Mouse (Mus musculus): ENCODE data around the gene Mthfd2. TPM values are rescaled to one million over a fixed set of nuclear protein-coding genes. Genes with fewer than 3 reads are reported as not detected.
"Not testable (repeated sequence)": the region's sequence is repeated elsewhere in the genome, so short reads cannot be mapped to it uniquely, and the experiment has no call there.

Gene Mthfd2
- polyA plus RNA-seq, 1 experiment: 2.6 TPM

DNA sequence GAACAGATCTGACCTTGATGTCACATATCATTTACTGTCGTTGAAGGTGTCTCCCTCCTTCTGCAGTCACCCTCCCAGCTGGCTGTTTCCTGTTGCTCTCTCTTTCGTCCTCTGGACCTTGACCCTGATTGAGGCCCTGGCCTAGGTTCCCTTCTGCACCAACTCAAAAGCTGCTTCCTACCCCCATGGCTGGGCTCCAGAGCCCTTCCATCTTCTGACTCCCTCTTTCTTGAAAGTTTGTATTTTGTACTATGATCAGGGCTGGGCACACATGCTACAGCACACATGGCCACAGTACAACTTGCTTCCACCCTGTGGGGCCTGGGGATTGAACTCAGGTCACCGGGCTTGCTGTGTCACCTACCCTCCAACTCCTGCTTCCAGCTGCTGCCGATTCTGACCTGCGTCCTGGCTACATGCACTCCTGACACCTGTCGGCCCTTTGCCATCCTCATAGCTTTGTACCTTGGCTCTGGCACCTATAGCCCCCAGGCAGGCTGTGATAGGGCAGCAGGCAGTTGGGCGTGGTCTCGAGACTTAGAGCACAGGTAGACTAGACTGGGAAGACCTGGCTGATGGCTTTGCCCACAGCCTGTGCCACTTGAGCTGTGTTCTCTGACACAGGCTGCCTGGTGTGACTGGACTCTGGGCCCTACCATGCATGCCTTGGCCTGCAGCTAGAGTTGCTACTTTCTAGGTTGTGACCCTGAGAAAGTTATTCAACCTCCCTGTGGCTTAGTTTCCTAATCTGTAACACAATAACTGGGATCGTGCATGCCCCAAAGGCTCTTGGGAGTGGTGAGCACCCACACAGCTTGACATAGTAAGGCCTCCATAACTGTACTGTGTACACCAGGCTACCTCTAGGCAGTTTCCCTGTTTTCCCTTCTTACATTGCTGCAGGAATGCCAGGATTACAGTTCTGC lies 29.4 kb upstream of the Mthfd2 start:
- TF ChIP-seq CTCF (IDR thresholded peaks at IDR 0.05; ENCODE audit: insufficient read depth, low read length) (no peak), POLR2A (IDR thresholded peaks at IDR 0.05; ENCODE audit: borderline replicate concordance, extremely low read depth, low read depth, low read length) (no peak)
- H3K4me3 ChIP-seq (replicated peaks; ENCODE audit: extremely low read depth, low read depth, low read length): no peak overlapping the region
- H3K4me1 ChIP-seq (ENCODE audit: control insufficient read depth, insufficient read depth, low read length): no peaks in the 10 kb centered on the region; the same call in 1 of the 2 replicates
- WGBS: 80% methylated on average over 9 of the region's 9 CpGs
- DNase-seq: no peak

GRCm38 (mm10) chr6:83352666-83353410 lies 27.1 kb upstream of the Mthfd2 start:
- Histone ChIP-seq H3K4me3 (replicated peaks; ENCODE audit: extremely low read depth, low read depth, low read length) (no peak overlapping the region), H3K4me1 (ENCODE audit: control insufficient read depth, insufficient read depth, low read length) (peaks cover 4% of the 10 kb centered on the region; the same call in 1 of the 2 replicates)
- TF ChIP-seq POLR2A (IDR thresholded peaks at IDR 0.05; ENCODE audit: borderline replicate concordance, extremely low read depth, low read depth, low read length) (no peak), CTCF (IDR thresholded peaks at IDR 0.05; ENCODE audit: insufficient read depth, low read length) (no peak)
- no peak for DNase-seq
- 92% methylated on average over 24 of the region's 24 CpGs for WGBS

GRCm38 (mm10) chr6:83351490-83352160 lies 25.9 kb upstream of the Mthfd2 start:
- Histone ChIP-seq H3K4me3 (replicated peaks; ENCODE audit: extremely low read depth, low read depth, low read length) (no peak overlapping the region), H3K4me1 (ENCODE audit: control insufficient read depth, insufficient read depth, low read length) (peaks cover 4% of the 10 kb centered on the region; the same call in 1 of the 2 replicates)
- WGBS: 84% methylated on average over 7 of the region's 7 CpGs
- DNase-seq: no peak
- TF ChIP-seq POLR2A (IDR thresholded peaks at IDR 0.05; ENCODE audit: borderline replicate concordance, extremely low read depth, low read depth, low read length): no peak
- no peak for TF ChIP-seq CTCF (IDR thresholded peaks at IDR 0.05; ENCODE audit: insufficient read depth, low read length)

DNA sequence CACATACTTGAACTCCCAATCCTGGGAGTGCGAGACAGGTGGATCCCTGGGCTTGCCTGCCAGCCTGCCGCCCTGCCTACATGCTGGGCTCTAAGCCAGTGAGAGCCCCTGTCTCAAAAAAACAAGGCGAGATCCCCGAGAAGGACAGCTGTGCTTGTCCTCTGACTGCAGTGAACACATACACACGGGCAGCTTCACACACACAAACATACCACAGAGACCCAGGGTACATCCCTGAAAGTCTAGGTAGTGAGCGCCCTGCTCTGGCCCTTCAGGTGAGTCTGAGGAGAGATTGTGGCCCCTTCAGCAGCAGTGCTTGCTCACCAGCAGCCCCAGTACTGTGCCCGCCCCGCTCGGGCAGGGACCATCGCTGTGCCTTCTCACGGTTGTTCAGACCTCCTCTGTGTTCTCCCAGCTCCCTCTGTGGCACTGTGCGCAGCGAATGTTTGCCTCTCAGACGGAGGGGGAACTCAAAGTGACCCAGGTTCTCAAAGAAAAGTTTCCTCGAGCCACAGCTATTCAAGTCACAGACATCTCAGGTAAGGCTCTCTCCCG lies 25.2 kb upstream of the Mthfd2 start:
- TF ChIP-seq CTCF (IDR thresholded peaks at IDR 0.05; ENCODE audit: insufficient read depth, low read length): no peak
- TF ChIP-seq POLR2A (IDR thresholded peaks at IDR 0.05; ENCODE audit: borderline replicate concordance, extremely low read depth, low read depth, low read length): no peak
- WGBS: 88% methylated on average over 16 of the region's 16 CpGs
- no peak for DNase-seq
- H3K4me1 ChIP-seq (ENCODE audit: control insufficient read depth, insufficient read depth, low read length): peaks cover 4% of the 10 kb centered on the region; the same call in 1 of the 2 replicates
- H3K4me3 ChIP-seq (replicated peaks; ENCODE audit: extremely low read depth, low read depth, low read length): no peak overlapping the region

DNA sequence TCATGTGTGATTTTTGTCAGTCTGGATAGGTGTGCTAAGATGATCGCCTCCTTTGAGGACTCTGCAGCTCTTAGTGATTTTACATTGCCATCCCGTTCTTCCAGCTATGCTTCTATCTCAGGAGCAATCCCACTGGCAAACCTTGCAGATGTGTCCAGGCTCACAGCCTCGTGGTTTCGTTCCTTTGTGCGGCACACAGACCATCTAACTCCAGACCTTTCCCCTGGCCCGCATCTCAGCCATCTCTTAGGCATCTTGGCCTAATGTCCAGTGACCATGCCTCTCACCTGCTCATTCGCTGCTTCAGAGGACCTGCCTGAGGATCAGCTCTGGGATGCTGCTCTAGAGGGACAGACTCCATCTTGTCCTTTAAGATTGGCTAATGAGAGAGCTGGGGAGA lies 24.5 kb upstream of the Mthfd2 start:
- DNase-seq: no peak
- WGBS: 86% methylated on average over 7 of the region's 7 CpGs
- TF ChIP-seq POLR2A (IDR thresholded peaks at IDR 0.05; ENCODE audit: borderline replicate concordance, extremely low read depth, low read depth, low read length) (no peak), CTCF (IDR thresholded peaks at IDR 0.05; ENCODE audit: insufficient read depth, low read length) (no peak)
- Histone ChIP-seq H3K4me1 (ENCODE audit: control insufficient read depth, insufficient read depth, low read length) (peaks cover 4% of the 10 kb centered on the region; the same call in 1 of the 2 replicates), H3K4me3 (replicated peaks; ENCODE audit: extremely low read depth, low read depth, low read length) (peak overlapping the region; percentile 84)

- peak overlapping the region; percentile 84 for H3K4me3 ChIP-seq (replicated peaks; ENCODE audit: extremely low read depth, low read depth, low read length)
- WGBS: 1% methylated on average over 52 of the region's 53 CpGs
- peaks cover 4% of the 10 kb centered on the region; the same call in 1 of the 2 replicates for H3K4me1 ChIP-seq (ENCODE audit: control insufficient read depth, insufficient read depth, low read length)
- peak; percentile 94 for DNase-seq
- TF ChIP-seq CTCF (IDR thresholded peaks at IDR 0.05; ENCODE audit: insufficient read depth, low read length): peak; percentile 49
- peak; percentile 42; the same call in 1 of the 2 replicates for TF ChIP-seq POLR2A (IDR thresholded peaks at IDR 0.05; ENCODE audit: borderline replicate concordance, extremely low read depth, low read depth, low read length)
Measured at GRCm38 (mm10) chr6:83349274-83349958, 23.7 kb upstream of the Mthfd2 start.

- DNase-seq: no peak
- TF ChIP-seq POLR2A (IDR thresholded peaks at IDR 0.05; ENCODE audit: borderline replicate concordance, extremely low read depth, low read depth, low read length): no peak
- no peak for TF ChIP-seq CTCF (IDR thresholded peaks at IDR 0.05; ENCODE audit: insufficient read depth, low read length)
- WGBS: 29% methylated on average over 6 of the region's 6 CpGs
Measured at GRCm38 (mm10) chr6:83348873-83349272, 23.2 kb upstream of the Mthfd2 start, which contains the start of gene Bola3. TSS of gene Bola3 (plus strand) at chr6:83349147.

DNA sequence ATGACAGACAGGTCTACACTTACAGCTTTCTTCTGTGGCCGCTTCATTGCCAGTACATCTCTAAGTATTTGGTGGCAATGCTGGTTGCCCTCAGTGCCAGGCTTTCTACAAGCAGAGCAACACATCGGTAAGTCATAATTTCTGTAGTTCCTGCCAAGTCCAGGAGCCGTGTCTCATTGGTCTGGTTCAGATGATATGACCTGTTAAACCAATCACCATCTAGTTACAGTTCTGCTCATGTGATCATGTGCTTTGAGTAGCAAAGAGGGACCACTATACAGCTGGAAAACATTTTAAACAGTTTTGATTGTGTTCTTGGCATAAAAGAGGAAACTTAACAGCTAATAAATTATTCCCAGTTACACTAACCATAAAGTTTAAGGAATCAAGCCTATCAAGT lies 22.2 kb upstream of the Mthfd2 start:
- DNase-seq: no peak
- 56% methylated on average over 3 of the region's 3 CpGs for WGBS

More at GRCm38 (mm10) chr6:83348873-83349272, 23.2 kb upstream of the Mthfd2 start, which contains the start of gene Bola3:
- Histone ChIP-seq H3K4me1 (ENCODE audit: control insufficient read depth, insufficient read depth, low read length) (peaks cover 4% of the 10 kb centered on the region; the same call in 1 of the 2 replicates), H3K4me3 (replicated peaks; ENCODE audit: extremely low read depth, low read depth, low read length) (peak within 1 kb of the TSS; percentile 84)

DNA sequence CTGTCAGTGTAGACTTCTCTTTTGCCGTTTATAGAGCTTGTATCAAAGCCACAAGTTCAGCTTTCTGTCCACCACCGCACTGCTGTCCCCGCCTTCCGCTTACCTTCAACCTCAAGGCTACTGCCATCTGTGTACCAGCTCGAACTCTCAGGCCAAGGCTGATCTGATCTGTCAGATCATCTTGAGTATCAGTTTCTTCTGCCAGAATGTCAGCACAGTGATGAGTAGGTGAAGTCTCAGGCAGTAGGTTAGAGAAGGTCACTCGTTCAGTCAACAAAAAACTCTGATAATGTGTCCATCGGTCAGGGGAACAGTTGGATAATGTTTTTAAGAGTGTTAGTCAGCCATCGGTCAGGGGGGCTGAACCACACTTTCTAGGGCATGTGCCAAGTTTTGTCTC lies 19.6 kb upstream of the Mthfd2 start:
- 79% methylated on average over 8 of the region's 8 CpGs for WGBS
- DNase-seq; H3K4me1 ChIP-seq (ENCODE audit: control insufficient read depth, insufficient read depth, low read length); H3K4me3 ChIP-seq (replicated peaks; ENCODE audit: extremely low read depth, low read depth, low read length): not testable (repeated sequence)

More for the DNA sequence above, 22.2 kb upstream of the Mthfd2 start:
- H3K4me3 ChIP-seq (replicated peaks; ENCODE audit: extremely low read depth, low read depth, low read length): no peak overlapping the region
- TF ChIP-seq CTCF (IDR thresholded peaks at IDR 0.05; ENCODE audit: insufficient read depth, low read length) (no peak), POLR2A (IDR thresholded peaks at IDR 0.05; ENCODE audit: borderline replicate concordance, extremely low read depth, low read depth, low read length) (no peak)
- H3K4me1 ChIP-seq (ENCODE audit: control insufficient read depth, insufficient read depth, low read length): peaks cover 4% of the 10 kb centered on the region; the same call in 1 of the 2 replicates

Measured in lung, adult 2 months (tissue).